Mouse (Mus musculus): Measurements from ENCODE around the gene Zmynd8. TPM values are rescaled to one million over a fixed set of nuclear protein-coding genes. Genes with fewer than 3 reads are reported as not detected.

Zmynd8 gene
- polyA plus RNA-seq (2016; fragmentation: Nextera tagmentation; extraction: Ambion mirVana) = 71.8 and 72.1 TPM in 2 replicates

DNA sequence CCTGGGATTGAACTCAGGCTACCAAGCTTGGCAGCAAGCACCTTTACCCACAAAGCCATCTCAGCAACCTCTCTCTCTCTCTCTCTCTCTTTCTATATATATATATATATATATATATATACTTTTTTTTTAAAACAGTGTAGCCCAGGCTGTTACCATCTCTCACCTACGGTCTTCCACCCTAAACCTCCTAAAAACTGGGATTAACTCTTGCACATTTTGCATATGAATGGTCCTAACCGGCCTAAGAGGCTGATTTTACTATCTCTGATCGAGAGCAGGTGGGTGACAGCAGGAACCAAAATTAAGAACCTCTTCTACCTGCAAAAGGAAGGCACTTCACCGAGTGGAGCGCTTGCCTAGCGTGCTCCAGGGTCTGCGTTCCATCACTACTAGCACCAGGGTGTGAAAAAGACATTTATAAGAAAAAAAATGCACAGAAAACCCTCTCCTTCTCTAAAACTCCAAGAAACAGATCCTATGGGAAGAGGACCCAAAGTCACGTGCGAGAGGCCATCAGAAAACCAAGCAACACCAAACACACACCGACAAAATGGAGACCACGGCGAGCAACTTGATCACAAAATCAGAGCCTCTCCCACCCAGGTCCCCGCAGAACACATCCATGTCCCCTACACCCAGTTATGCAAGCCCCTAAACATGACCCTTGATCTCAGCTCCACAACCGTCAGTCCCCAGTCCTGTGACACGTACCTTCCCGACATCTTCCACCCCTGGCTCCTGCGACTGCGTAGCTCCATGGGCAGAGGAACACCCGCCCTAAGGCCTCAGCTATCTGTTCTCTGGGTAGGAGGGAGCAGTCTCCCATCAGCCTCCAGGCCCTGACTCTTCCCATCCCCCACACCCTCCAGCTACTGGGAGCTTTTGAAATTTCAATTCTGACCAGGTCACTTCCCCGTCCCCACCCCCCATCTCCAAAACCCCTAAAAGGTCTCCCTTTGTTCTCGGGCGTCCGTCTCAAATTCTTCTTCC is at the start of gene Zmynd8:
Gene Zmynd8 (minus strand): TSS at position 815 of the 993 bp plus-strand sequence.
- no peaks in the 10 kb centered on the region for H3K36me3 ChIP-seq
- no peaks in the 10 kb centered on the region for H3K9me3 ChIP-seq (replicated peaks)
- no peaks in the 10 kb centered on the region for H3K27me3 ChIP-seq
- H3K4me3 ChIP-seq = no peak within 1 kb of the TSS
- H3K4me2 ChIP-seq (replicated peaks) = peak within 1 kb of the TSS; percentile 28
- no peak within 1 kb of the TSS; the same call in 1 of the 2 replicates for H3K9ac ChIP-seq
- ATAC-seq (ENCODE audit: low FRiP score) = 0 out of 2 replicates have a peak, but pooled peaks have one; percentile 48
- peaks cover 31% of the 10 kb centered on the region for H3K4me1 ChIP-seq
- WGBS = 18% methylated on average over 23 of the region's 23 CpGs
- peak within 1 kb of the TSS; percentile 52; the same call in 1 of the 2 replicates for H3K27ac ChIP-seq

DNA sequence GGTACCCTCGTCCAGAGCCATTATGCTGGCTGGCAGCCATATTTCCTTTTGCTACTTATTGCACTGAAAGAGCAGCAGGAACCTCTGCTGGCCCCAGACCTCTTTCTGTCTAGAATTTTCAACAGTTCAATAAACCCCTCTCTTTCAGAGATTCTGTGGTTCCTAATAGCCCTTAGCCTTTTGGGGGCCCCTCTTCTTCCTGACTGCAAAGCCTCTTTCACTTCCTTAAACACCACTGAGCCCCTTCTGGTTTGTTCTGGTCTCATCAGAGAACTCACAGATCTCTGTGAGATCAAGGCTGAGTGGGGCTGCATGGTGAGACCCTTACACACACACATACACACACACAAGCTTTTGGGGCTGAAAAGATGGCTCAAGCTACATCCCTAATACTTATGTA is 49.2 kb upstream of the Zmynd8 start:
- no peaks in the 10 kb centered on the region for H3K9me3 ChIP-seq (replicated peaks)
- no peak for ATAC-seq (ENCODE audit: low FRiP score)
- H3K9ac ChIP-seq = no peak overlapping the region
- H3K27me3 ChIP-seq = no peaks in the 10 kb centered on the region
- H3K4me2 ChIP-seq (replicated peaks) = no peak overlapping the region
- 83% methylated on average over 1 of the region's 1 CpGs for WGBS
- H3K27ac ChIP-seq = no peak overlapping the region
- no peak overlapping the region for H3K4me3 ChIP-seq
- no peaks in the 10 kb centered on the region for H3K36me3 ChIP-seq
- peaks cover 4% of the 10 kb centered on the region; the same call in 1 of the 2 replicates for H3K4me1 ChIP-seq

DNA sequence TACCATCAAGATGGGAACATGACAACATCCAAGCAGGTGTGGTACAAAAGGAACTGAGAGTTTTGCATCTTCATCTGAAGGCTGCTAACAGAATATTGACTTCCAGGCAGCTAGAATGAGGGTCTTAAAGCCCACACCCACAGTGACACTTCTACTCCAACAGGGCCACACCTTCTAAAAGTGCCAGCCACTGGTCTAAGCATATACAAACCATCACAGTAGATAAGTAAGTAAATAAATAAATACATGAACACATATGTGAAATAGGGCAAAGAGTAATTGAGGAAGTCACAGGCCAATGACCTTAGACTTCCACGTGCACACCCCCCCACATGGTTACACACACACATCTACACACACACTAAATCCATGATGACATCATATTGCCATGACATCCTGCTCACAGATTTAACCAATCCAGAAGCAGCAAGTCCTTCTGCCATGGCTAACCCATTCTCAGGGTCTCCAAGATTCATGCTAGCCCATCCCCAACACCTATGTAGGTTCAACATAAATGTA is 47.3 kb upstream of the Zmynd8 start:
- Histone ChIP-seq H3K27ac (no peak overlapping the region), H3K9ac (no peak overlapping the region), H3K9me3 (replicated peaks) (no peaks in the 10 kb centered on the region), H3K27me3 (no peaks in the 10 kb centered on the region), H3K4me1 (peaks cover 4% of the 10 kb centered on the region; the same call in 1 of the 2 replicates), H3K36me3 (no peaks in the 10 kb centered on the region), H3K4me3 (no peak overlapping the region), H3K4me2 (replicated peaks) (no peak overlapping the region)
- 96% methylated on average over 1 of the region's 1 CpGs for WGBS
- ATAC-seq (ENCODE audit: low FRiP score) = no peak

DNA sequence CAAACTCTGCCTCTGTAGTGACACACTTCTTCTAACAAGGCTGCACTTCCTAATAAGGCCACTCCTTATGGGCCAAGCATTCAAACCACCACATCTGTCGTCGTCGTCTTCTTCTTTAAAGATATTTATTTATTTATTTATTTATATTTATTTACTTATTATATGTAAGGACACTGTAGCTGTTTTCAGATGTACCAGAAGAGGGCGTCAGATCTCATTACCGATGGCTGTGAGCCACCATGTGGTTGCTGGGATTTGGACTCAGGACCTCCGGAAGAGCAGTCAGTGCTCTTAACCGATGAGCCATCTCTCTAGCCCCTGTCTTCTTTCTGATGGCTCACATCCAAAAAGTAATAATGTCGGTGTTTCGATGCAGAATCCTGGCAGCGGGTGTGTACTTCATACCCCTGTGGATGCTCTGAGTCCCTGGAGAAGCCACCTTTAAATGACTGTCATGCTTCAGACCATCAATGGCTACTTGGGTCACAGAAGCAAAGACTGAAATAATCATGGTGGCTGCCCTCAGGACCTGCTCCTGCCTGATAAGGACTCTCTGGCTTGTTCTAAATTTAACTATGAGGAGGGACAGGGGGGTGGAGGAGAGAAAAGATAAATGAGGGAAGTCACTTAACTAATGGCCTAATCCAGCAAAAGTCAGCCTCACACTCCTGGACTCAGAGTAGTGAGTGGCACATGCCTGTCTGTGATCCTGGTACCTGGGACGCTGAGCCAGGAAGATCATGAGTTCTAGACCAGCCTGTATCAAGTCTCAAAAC is 45.9 kb upstream of the Zmynd8 start:
- no peak for ATAC-seq (ENCODE audit: low FRiP score)
- no peaks in the 10 kb centered on the region for H3K27me3 ChIP-seq
- H3K9me3 ChIP-seq (replicated peaks) = no peaks in the 10 kb centered on the region
- H3K4me2 ChIP-seq (replicated peaks) = no peak overlapping the region
- 81% methylated on average over 11 of the region's 11 CpGs for WGBS
- H3K4me1 ChIP-seq = peaks cover 4% of the 10 kb centered on the region; the same call in 1 of the 2 replicates
- H3K9ac ChIP-seq = no peak overlapping the region
- no peak overlapping the region for H3K27ac ChIP-seq
- no peaks in the 10 kb centered on the region for H3K36me3 ChIP-seq
- no peak overlapping the region for H3K4me3 ChIP-seq

DNA sequence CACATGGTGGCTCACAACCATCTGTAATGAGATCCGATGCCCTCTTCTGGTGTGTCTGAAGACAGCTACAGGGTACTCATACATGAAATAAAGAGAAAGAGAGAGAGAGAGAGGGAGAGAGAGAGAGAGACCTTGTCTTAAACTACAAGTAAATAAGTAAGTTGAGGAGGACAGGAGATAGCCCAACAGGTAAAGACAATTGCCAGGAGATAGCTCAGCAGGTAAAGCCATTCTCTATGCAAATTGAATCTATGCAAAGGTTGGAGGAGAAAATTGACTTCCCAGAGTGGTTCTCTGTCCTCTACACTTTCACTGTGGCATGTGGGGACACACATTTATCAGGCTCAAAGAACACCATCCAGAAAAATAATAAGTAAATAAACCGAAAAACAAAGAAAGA is 44.3 kb upstream of the Zmynd8 start:
- 88% methylated on average over 2 of the region's 2 CpGs for WGBS
- Histone ChIP-seq H3K27ac (no peak overlapping the region), H3K9me3 (replicated peaks) (no peaks in the 10 kb centered on the region), H3K27me3 (no peaks in the 10 kb centered on the region), H3K4me1 (peaks cover 2% of the 10 kb centered on the region; the same call in 1 of the 2 replicates), H3K9ac (no peak overlapping the region), H3K36me3 (no peaks in the 10 kb centered on the region), H3K4me3 (no peak overlapping the region), H3K4me2 (replicated peaks) (no peak overlapping the region)
- ATAC-seq (ENCODE audit: low FRiP score) = no peak

DNA sequence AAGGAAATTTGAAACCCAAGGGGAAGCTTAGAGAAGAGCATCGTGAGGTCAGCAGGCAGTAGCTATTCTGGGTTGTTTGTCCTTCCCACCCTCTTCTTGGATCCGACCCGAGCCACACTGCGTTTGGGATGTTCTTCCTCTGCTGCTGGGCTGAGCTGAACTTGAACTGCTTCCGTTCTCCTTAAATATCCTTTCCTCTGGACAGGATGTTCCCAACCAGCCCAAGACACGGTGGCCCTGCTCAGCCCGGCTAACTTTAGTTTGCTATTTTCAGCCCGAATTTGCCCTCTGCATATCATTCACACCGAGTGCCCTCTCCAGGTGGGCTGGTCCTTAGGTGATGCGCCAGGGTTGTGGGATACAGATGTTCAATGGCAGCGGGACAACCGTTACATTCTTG is 37.3 kb upstream of the Zmynd8 start:
- Histone ChIP-seq H3K9me3 (replicated peaks) (no peaks in the 10 kb centered on the region), H3K4me3 (no peak overlapping the region), H3K9ac (no peak overlapping the region), H3K4me2 (replicated peaks) (no peak overlapping the region), H3K36me3 (no peaks in the 10 kb centered on the region), H3K4me1 (no peaks in the 10 kb centered on the region), H3K27ac (no peak overlapping the region), H3K27me3 (no peaks in the 10 kb centered on the region)
- WGBS = 71% methylated on average over 12 of the region's 12 CpGs
- ATAC-seq (ENCODE audit: low FRiP score) = no peak

DNA sequence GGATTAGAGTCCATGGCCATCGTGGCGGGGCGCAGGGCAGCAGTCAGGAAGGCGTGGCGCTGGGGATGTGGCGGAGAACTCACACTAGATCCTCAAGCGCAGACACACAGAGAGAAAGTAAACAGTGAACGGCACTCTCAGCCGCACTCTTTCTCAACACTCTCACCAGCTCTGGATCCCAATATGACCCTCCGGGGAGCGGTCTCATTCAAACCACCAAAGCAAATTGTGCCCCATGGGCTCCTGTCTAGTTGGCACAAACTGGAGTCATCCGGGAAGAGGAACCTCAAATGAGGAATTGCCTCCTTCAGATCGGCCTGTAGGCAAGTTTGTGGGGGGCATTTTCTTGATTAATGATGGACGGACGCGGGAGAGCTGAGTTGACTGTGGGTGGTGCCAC is 28.9 kb upstream of the Zmynd8 start:
- no peak overlapping the region for H3K9ac ChIP-seq
- ATAC-seq (ENCODE audit: low FRiP score) = no peak
- 96% methylated on average over 16 of the region's 16 CpGs for WGBS
- H3K27ac ChIP-seq = no peak overlapping the region
- no peaks in the 10 kb centered on the region for H3K4me1 ChIP-seq
- H3K4me2 ChIP-seq (replicated peaks) = no peak overlapping the region
- H3K36me3 ChIP-seq = no peaks in the 10 kb centered on the region
- no peaks in the 10 kb centered on the region for H3K27me3 ChIP-seq
- no peak overlapping the region for H3K4me3 ChIP-seq
- no peaks in the 10 kb centered on the region for H3K9me3 ChIP-seq (replicated peaks)

DNA sequence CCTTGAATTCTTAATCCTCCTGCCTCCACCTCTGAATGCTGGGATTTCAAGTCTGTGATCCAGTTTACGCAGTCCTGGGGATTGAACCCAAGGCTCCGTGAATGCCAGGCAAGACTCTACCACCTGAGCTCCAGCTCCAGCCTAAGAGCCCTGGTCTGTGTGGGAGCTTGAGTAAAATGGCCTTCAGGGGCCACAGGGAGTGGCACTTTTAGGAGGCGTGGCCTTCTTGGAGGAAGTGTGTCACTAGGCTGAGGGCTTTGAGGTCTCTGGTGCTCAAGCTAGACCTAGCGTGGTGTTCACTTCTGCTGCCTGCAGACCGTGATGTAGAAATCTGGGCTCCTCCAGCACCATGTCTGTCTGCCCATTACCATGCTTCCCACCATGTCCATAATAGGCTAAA is 27.4 kb upstream of the Zmynd8 start:
- peaks cover 5% of the 10 kb centered on the region; the same call in 1 of the 2 replicates for H3K4me1 ChIP-seq
- no peak overlapping the region for H3K4me2 ChIP-seq (replicated peaks)
- no peak overlapping the region for H3K9ac ChIP-seq
- no peaks in the 10 kb centered on the region for H3K9me3 ChIP-seq (replicated peaks)
- H3K27ac ChIP-seq = no peak overlapping the region
- no peak for ATAC-seq (ENCODE audit: low FRiP score)
- 95% methylated on average over 5 of the region's 5 CpGs for WGBS
- no peaks in the 10 kb centered on the region for H3K27me3 ChIP-seq
- no peak overlapping the region for H3K4me3 ChIP-seq
- H3K36me3 ChIP-seq = no peaks in the 10 kb centered on the region

DNA sequence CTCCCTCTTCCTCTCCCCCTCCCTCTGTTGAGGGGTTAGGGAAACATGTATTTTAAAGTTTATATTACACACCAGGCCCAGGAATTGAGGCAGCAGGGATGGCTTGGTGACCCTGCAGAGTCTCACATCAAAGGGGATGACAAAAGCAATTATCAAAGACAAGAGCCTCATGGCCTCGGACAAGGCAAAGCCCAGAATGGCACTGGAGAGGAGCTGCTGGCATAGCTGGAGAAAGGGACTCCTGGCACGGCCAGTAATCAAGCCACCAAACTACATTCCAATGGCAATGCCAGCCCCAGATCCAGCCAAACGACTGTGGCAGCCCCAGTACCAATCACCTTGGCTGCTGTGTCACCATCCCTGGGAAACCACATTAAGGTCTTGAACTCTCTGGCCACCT is 26.3 kb upstream of the Zmynd8 start:
- 49% methylated on average over 3 of the region's 3 CpGs for WGBS
- ATAC-seq (ENCODE audit: low FRiP score) = no peak
- H3K4me3 ChIP-seq = no peak overlapping the region
- H3K4me1 ChIP-seq = peaks cover 5% of the 10 kb centered on the region; the same call in 1 of the 2 replicates
- no peak overlapping the region for H3K9ac ChIP-seq
- no peaks in the 10 kb centered on the region for H3K36me3 ChIP-seq
- no peak overlapping the region for H3K27ac ChIP-seq
- no peak overlapping the region for H3K4me2 ChIP-seq (replicated peaks)
- H3K9me3 ChIP-seq (replicated peaks) = no peaks in the 10 kb centered on the region
- no peaks in the 10 kb centered on the region for H3K27me3 ChIP-seq

DNA sequence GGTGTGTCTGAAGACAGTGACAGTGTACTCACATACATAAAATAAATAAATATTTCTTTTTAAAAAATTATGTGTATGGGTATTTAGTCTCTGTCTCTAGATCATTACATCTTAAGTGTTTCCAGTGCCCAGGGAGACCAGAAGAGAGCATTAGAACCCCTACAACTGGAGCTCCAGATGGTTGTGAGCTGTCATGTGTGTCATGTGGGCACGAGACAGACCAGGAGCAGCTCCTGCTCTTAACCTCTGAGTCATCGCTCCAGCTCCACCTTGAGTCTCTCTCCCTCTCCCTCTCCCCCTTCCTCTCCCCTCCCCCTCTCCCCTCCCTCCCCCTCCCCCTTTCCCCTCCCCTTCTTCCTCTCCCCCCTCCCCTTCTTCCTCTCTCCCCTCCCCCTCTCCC is 25.9 kb upstream of the Zmynd8 start:
- H3K27ac ChIP-seq = no peak overlapping the region
- no peak overlapping the region for H3K4me3 ChIP-seq
- WGBS = 69% methylated on average over 2 of the region's 2 CpGs
- H3K4me2 ChIP-seq (replicated peaks) = no peak overlapping the region
- no peak overlapping the region for H3K9ac ChIP-seq
- no peaks in the 10 kb centered on the region for H3K9me3 ChIP-seq (replicated peaks)
- peaks cover 5% of the 10 kb centered on the region; the same call in 1 of the 2 replicates for H3K4me1 ChIP-seq
- no peaks in the 10 kb centered on the region for H3K36me3 ChIP-seq
- ATAC-seq (ENCODE audit: low FRiP score) = no peak
- no peaks in the 10 kb centered on the region for H3K27me3 ChIP-seq

DNA sequence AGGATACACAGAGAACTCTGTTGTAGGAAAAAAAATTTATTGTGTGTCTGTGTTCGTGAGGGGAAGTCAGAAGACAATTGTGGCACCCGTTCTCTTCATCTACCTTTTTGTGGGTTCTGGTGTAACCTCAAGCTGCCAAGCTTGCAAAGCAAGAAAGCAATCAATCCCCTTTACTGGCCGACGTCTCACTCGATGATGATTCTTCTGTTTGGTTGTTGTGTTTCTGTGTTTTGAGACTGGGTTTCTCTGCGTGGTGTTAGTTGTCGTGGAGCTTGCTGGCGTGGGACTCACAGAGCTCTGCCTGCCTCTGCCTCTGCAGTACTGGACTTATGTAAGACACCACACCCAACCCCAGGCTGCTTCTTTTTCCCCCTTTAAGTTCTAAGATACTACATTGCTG is 24.9 kb upstream of the Zmynd8 start:
- no peak for ATAC-seq (ENCODE audit: low FRiP score)
- H3K27me3 ChIP-seq = no peaks in the 10 kb centered on the region
- WGBS = 89% methylated on average over 8 of the region's 8 CpGs
- H3K9me3 ChIP-seq (replicated peaks) = no peaks in the 10 kb centered on the region
- H3K36me3 ChIP-seq = no peaks in the 10 kb centered on the region
- no peak overlapping the region for H3K4me3 ChIP-seq
- H3K4me2 ChIP-seq (replicated peaks) = no peak overlapping the region
- H3K4me1 ChIP-seq = peaks cover 5% of the 10 kb centered on the region; the same call in 1 of the 2 replicates
- no peak overlapping the region for H3K9ac ChIP-seq
- no peak overlapping the region for H3K27ac ChIP-seq

DNA sequence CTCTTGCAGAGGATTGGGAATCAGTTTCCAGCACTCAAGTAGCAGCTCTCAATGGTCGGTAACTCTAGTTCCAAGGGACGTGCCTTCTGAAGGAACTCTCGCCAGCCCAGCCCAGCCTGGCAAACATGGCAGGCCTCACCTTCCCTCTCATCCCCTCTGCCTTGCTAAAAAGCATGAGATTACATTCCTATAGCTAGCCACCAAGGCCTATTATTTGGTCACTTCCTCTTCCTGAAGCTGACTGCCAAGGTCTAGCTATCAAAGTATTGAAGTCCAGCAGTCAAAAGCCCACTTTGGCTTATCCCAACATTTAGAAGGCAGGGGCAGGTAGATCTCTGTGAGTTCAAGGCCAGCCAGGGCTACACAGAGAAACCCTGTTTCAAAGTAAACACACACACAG is 24.2 kb upstream of the Zmynd8 start:
- WGBS = 83% methylated on average over 3 of the region's 3 CpGs
- H3K4me2 ChIP-seq (replicated peaks) = no peak overlapping the region
- no peak overlapping the region for H3K27ac ChIP-seq
- no peak overlapping the region for H3K9ac ChIP-seq
- no peaks in the 10 kb centered on the region for H3K27me3 ChIP-seq
- H3K4me1 ChIP-seq = peaks cover 5% of the 10 kb centered on the region; the same call in 1 of the 2 replicates
- ATAC-seq (ENCODE audit: low FRiP score) = no peak
- H3K36me3 ChIP-seq = no peaks in the 10 kb centered on the region
- no peak overlapping the region for H3K4me3 ChIP-seq
- H3K9me3 ChIP-seq (replicated peaks) = no peaks in the 10 kb centered on the region
